ENCODE assay signal across 23 mouse cellular contexts in genomic region chr11:14598976-14599375, GRCm38 (mm10). TPM values are rescaled to one million over a fixed set of nuclear protein-coding genes. Genes with fewer than 3 reads are reported as not detected.
"Had no signal": no experiment of that assay in that cellular context is flagged by ENCODE, and none has a peak within 500 bp of the region (broad histone marks: within the 10 kb centered on the region; RNA-seq: fewer than 3 reads in every experiment).

Pom121l12 (plus strand) TSS chr11:14599276.

- H3K9me3 ChIP-seq: neural tube, embryonic 13.5 days; stomach, embryonic 15.5 days had no signal

- H3K4me1 ChIP-seq: neural tube, embryonic 13.5 days; stomach, embryonic 15.5 days had no signal

- H3K27ac ChIP-seq: neural tube, embryonic 13.5 days; stomach, embryonic 15.5 days; stomach, postnatal 0 days had no signal

- H3K36me3 ChIP-seq: neural tube, embryonic 13.5 days; stomach, embryonic 15.5 days had no signal

- DNase-seq: retina, postnatal 1 day; right cerebral cortex, adult 18-20 months; right cerebral cortex, postnatal 14 days; right cerebral cortex, postnatal 25 days; right cerebral cortex, postnatal 4 days; spleen, adult 18-20 months; thymus, adult 18-20 months; thymus, adult 2 months; thymus, postnatal 14 days; thymus, postnatal 25 days; thymus, postnatal 36 days; thymus, postnatal 4 days had no signal

- H3K27me3 ChIP-seq: neural tube, embryonic 13.5 days; stomach, embryonic 15.5 days had no signal

- H3K4me3 ChIP-seq: neural tube, embryonic 13.5 days; stomach, embryonic 15.5 days had no signal

- H3K4me2 ChIP-seq: neural tube, embryonic 13.5 days; stomach, embryonic 15.5 days had no signal

- H3K9ac ChIP-seq: neural tube, embryonic 13.5 days; stomach, embryonic 15.5 days had no signal

RNA-seq across cellular contexts. Expression of gene Pom121l12, which starts in this region (rescaled TPM):
- polyA plus RNA-seq: neural tube, embryonic 11.5 days; neural tube, embryonic 13.5 days; neural tube, embryonic 14.5 days; small intestine, adult 2 months; spleen, adult 2 months; stomach, embryonic 14.5 days; stomach, embryonic 15.5 days; stomach, embryonic 16.5 days; stomach, postnatal 0 days; thymus, adult 2 months; thymus, postnatal 0 days; urinary bladder, adult 2 months had no signal
